Mouse (Mus musculus) cerebral cortex, adult 2 months (tissue): ENCODE measurements around the gene Lima1.

ENCODE experiments used
- WGBS: fragments of 180-500 bp; shearing (Covaris S2); methylation state at CpG from one replicate; pipeline ENCODE4 v1.1.7; 2018; 5-methylcytosine and 5-hydroxymethylcytosine counted together

Gene Lima1

GRCm38 (mm10) chr15:99735631-99736030 is 139.6 kb downstream of the Lima1 start:
- WGBS = 100% methylated on average over 2 of the region's 2 CpGs

- 98% methylated on average over 5 of the region's 5 CpGs for WGBS
Measured at GRCm38 (mm10) chr15:99733186-99733585, 142.1 kb downstream of the Lima1 start.

GRCm38 (mm10) chr15:99731678-99732077 is 143.6 kb downstream of the Lima1 start:
- 62% methylated on average over 3 of the region's 3 CpGs for WGBS

DNA sequence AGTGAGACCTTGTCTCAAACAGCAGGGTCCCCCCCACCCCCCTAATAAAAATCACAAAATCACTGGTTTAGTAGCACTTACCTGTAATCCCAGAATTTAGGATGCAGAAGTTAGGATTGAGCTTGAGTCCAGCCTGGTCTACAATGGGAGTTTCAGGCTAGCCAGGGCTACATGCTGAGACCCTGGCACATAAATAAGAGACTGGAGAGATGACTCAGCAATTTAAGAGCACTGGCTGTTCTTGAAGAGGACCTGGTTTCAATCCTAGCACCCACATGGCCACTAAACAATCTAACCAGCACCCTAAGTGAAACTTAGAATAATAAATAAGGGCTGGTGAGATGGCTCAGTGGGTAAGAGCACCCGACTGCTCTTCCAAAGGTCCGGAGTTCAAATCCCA is 144.1 kb downstream of the Lima1 start:
- WGBS = 98% methylated on average over 2 of the region's 2 CpGs

DNA sequence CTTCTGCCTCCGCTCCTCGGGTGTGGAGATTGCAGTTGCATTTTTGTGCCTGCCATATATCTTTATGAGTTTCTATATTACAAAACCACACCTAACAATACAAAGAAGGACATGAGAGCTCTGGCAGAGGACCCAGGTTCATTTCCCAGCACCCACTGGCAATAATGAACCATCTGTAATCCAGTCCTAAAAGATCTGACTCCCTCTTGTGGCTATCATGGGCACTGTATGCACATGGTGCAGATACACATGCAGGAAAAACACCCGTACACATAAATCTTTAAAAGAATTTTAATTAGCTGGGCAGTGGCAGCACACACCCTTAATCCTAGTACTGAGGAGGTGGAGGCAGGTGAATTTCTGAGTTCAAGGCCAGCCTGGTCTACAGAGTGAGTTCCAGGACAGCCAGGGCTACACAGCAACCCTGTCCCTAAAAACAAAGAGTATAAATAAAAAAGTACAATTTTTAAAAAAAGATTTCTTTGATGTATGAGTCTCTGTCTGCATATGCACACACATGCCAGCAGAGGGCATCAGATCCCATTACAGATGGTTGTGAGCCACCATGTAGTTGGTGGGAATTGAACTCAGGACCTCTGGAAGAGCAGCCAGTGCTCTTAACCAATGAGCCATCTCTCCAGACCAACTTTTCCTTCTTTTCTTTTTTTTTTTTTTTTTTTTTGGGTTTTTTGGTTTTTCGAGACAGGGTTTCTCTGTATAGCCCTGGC is 146.0 kb downstream of the Lima1 start:
- 95% methylated on average over 4 of the region's 4 CpGs for WGBS
